Mouse (Mus musculus): ENCODE data around the gene Mdm4.

GRCm38 (mm10) chr1:132961751-132962150, 68.6 kb downstream of the Mdm4 start:
- TF ChIP-seq POLR2A (IDR thresholded peaks at IDR 0.05; ENCODE audit: borderline replicate concordance, insufficient read depth, low read length) = no peak
- TF ChIP-seq CTCF (IDR thresholded peaks at IDR 0.05; ENCODE audit: borderline replicate concordance, insufficient read depth, low read depth, low read length) = no peak
